Mouse (Mus musculus): ENCODE data around the gene Ncan. TPM values are rescaled to one million over a fixed set of nuclear protein-coding genes. Genes with fewer than 3 reads are reported as not detected.
"Not testable (repeated sequence)": the region's sequence is repeated elsewhere in the genome, so short reads cannot be mapped to it uniquely, and the experiment has no call there.

Gene Ncan
- total RNA-seq, 2 experiments from 2014 or later, result 511 to 532 TPM

DNA sequence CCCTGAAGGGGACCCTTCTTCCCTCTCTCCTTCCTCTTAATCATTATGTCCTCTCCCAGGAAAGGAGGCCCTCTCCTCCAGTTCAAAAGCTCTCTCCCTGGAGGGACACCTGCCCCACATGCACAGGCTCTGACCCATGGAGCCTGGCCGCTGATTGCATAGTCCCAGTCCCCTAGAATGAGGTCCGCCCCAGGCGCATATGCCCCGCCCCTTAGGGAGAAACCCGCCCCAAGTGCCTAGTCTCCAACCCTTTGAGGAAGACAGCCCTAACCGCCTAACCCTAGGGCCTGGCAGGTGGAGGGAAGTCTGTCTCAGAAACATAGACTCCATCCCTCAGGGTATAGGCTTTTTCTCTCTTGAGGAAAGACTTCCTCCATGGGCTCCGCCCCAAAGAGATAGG, 33.4 kb downstream of the Ncan start:
- intact Hi-C loops (cut with DNase I), result loop anchor here (10.0 kb wide), 1 partner anchor 138 kb away; no protein-coding TSS in a partner anchor

DNA sequence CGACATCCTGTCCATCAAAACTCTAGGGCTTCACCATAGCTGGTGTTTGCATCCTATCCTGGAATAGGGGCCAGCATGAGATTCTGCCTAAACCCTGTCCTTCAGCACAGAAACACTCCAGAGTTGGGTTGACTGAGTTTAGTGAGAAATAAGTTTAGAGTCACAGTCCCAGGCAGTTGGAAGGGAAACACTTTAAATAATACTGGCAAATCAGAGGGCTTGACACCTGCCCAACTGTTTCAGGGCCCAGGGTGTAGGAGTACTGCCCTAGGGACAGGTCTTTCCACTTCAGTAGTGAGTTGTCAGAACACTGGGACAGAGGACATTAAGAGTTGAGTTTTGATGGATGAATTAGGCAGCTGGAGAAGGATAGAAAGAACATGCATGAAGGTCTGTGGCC, 34.5 kb downstream of the Ncan start:
- DNase-seq, result no peak
- intact Hi-C loops (cut with DNase I), result loop anchor here (10.0 kb wide), 1 partner anchor 139 kb away; no protein-coding TSS in a partner anchor

More for the DNA sequence above, 33.4 kb downstream of the Ncan start:
- no peak for DNase-seq

DNA sequence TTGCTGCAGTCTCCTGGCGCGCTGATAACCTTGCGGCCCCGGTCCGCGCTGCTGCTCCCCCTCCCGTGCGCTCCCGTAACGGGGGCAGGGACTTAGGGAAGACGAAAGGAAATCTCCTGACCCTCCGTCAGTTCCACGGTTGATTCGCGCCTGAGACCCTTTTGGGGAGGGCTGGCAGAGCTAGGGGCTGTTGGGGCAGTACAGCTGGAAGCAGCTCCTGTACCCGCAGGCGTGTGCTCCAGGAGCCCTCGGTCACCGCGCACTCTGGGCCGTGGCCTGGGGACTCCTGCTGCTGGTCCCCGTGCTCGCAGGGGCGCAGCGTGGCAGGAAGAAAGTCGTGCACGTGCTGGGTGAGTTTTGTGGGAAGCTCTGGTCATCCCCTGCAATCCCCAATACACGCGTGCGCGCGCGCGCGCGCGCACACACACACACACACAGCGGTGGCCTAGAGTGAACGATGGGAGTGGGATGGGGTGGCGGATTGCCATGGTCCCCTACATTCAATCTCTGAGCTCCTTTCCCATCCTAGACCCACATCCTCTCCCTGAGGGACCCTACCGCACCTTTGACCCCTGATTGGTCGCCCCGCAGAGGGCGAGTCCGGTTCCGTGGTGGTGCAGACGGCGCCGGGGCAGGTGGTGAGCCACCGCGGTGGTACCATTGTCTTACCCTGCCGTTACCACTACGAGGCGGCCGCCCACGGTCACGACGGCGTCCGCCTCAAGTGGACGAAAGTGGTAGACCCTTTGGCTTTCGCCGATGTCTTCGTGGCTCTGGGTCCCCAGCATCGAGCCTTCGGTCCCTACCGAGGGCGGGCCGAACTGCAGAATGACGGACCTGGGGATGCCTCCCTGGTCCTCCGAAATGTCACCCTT, 36.2 kb downstream of the Ncan start:
- intact Hi-C loops (cut with DNase I), result loop anchor here (10.0 kb wide), 1 partner anchor 140 kb away; no protein-coding TSS in a partner anchor
- no peak for DNase-seq

DNA sequence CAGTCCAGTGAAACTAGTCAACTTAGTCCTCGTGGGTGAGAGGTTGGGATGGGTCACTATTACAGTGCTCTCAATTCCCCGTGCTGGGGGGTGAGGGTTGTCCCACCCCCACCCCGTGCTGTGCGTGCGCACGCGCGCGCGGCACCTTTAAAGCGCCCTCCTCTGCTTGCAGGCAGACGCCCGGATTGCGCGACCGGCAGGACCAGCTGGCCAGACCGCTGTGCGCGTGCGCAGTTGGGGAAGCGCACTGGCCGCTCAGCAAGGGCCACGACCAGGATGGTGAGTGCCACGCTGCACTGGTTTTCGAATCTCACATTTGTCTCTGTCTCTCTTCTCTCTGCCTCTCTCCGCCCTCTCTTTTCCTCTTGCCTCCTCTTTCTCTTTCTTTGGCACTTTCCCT, 37.4 kb downstream of the Ncan start, which contains the start of gene Hapln4:
Gene Hapln4, plus strand, starts transcription at position 173 of the 400 bp plus-strand sequence.
- peak; percentile 57 for DNase-seq
- intact Hi-C loops (cut with DNase I), result loop anchor here (10.0 kb wide), 1 partner anchor 142 kb away; no protein-coding TSS in a partner anchor

DNA sequence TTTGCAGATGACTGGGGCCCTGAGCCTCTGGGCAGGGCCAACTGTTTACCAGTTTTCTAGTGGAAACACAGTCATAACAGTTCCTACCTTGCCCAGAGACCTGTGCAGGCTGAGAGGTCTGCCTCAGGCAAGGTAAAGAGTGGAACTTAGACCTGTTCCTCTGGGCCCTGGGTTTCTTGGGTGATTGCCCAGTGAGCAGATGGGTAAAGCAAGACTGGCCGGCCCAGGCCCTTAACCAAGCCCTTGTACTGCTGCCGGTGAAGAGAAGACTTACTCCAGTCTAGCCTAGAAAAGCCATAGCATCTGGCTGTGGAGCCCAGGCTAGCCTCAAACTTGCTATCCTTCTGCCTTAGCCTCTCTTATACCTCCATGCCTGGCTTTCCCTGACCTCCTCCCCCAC, 38.7 kb downstream of the Ncan start:
- intact Hi-C loops (cut with DNase I), result loop anchor here (10.0 kb wide), 1 partner anchor 143 kb away; no protein-coding TSS in a partner anchor
- no peak for DNase-seq

DNA sequence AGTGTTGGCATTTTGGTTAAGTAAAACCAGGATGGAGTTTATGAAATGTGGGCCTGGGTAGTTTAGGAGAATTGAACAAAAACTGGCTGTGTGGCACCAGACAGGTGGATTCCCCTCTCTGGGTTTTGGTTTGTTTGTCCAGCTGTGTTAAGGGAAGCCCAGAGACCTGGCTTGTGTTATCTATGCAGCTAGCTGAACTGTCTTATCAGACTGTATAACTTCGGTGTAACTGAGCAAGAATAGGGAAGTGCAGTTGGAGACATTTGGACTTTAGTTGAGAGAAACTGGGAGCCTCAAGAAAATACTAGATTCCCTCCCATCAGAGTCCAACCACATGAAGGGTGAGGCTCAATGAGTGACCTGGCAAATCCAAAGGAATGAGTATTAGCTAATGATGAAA, 47.0 kb downstream of the Ncan start:
- intact Hi-C loops (cut with DNase I), result no loop called here
- no peak for DNase-seq

DNA sequence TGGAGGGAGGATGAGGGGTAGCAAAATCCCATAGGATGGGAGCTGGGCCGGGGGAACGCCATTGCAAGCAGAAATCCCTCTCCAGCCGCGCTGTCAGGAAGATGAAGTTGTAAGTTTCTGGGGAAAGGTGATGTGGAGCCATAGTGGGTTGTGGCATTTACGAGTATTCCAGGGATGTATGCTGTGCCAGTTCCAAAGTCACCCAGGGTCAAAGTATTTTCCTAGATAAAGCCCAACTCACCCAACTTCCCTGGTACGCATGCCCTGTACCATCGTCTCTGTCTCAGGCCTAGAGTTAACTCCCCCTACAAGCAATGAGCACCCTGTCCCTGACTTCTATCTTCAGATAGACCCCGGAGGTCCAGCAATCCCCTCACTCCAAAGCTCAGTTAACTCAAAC, 47.6 kb downstream of the Ncan start:
- no peak for DNase-seq
- intact Hi-C loops (cut with DNase I), result no loop called here

DNA sequence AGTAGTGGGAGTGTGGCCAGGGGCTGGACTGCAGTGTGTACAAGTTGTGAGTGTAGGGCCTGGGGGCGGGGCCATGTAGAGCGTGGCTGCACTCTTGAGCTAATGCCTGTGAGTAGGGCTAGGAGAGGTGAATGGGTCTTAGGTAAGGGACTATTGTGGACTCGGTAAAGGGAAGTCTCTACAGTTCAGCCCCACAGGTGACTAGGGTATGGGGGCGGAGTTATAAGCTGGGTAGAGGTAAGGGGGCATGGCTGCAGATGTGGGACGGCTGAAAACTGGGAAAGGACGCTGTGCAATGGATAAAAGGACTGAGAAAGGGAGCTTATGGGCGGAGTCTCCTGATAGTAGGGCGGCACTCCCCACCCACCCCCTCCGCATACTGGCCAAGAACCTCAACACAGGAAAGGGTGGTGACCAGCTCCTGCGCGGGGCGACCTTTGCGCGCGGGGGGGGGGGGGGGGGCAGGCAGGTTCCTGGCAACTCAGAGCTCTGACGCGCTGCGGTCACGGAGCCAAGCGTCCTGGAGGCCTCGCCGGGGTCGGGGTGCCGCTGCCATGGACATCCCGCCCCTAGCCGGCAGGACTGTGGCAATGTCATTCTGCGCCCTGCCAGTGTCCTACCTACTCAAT, 48.1 kb downstream of the Ncan start, which contains the start of gene Tm6sf2:
Gene Tm6sf2, plus strand, starts transcription at position 484 of the 629 bp plus-strand sequence.
- DNase-seq, result no peak
- intact Hi-C loops (cut with DNase I), result no loop called here

DNA sequence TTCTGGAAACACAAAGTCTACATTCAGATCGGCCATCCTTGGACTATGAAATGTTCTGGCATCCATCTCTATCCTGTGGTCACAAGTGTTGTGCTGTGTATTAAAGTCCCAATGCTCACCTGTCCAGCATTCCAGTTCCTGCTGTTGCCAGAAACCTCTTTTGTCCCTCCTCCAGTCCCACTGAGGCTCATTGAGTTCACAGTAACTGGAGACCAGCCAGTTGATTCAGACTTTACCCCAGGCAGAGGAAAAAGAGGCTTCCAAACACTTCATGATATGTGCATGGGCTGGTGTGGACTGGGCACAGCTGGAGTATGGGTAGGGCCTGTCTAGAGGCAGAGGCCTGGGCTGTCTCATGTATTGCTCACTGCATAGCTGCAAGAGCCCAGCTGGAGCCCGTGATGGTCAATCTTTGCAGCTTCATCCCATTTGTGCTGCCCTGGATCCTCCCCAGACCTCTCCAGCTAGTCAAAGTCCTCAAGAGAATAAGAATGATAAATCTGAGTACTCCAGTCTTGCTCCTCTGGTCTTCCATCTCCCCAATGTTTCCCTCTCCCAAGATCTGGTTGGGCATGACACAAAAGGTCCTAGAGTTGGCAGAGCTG, 48.7 kb downstream of the Ncan start:
- DNase-seq, result no peak
- intact Hi-C loops (cut with DNase I), result no loop called here

DNA sequence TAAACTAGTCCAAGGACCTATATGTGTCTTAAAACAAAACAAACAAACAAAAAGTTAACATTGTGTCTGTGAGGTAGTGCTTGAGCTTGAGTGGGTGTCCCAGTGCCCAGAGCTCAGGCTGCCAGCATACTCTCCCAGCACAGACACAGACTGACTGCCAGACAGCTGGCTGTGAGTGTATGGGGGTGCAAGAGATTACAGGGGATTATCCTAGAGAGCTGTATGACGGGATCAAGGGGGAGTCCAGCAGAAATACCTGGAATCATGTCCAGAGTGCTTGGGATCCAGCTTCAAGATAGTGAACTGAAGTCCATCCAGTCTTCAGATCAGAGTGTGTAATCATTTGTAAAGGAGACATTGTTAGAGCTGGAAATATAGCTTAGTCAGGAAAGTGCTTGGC, 63.0 kb downstream of the Ncan start:
- intact Hi-C loops (cut with DNase I), result no loop called here
- DNase-seq, result no peak

DNA sequence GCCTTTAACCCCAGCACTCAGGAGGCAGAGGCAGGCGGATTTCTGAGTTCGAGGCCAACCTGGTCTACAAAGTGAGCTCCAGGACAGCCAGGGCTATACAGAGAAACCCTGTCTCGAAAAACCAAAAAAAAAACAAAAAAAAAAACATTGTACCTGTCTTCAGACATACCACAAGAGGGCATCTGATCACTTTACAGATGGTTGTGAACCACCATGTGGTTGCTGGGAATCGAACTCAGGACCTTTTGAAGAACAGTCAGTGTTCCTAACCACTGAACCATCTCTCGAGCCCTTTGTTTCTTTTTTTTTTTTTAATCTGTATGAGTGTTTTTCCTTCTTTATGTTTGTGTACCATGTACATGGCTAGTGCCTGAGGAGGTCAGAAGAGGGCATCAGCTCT, 70.2 kb downstream of the Ncan start:
- intact Hi-C loops (cut with DNase I); DNase-seq: not testable (repeated sequence)

DNA sequence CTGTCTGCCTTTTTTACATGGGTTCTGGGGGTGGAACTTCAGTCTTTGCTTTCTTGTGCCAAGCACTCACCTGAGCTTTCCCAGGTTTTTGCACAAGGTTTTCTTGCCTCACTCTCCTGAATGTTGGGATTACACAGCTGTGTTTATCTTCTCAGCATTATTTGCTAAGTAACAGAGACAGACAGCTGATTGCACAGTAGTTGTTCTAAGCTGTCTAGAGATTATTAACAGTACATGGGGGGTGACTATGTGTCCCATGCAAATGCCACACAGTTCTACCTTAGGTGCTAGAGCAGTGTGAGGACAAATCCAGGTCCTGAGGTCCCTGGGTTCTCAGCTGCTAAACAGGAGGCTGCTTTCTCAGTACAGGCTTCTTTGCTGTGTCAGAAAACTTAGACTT, 71.0 kb downstream of the Ncan start:
- DNase-seq, result no peak
- intact Hi-C loops (cut with DNase I), result no loop called here

DNA sequence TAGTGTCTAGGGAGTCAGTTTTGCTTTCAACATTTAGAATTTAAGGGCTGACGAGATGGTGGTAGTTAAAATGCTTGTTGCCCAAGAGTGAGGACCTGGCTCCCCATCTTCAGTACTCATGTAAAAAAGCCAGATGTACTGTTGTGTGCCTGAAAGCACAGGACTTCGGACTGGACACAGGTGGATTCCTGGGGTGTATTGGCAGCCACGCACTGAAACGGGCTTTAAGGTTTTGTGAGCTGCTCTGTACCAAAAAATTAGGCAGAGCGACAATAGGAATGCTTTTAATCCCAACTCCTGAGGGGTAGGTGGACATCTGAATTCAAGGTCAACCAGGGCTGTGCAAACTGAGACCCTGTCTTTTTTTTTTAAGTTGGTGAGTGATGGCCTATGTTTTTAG, 76.7 kb downstream of the Ncan start:
- intact Hi-C loops (cut with DNase I), result no loop called here

More for the DNA sequence above, 76.7 kb downstream of the Ncan start:
- DNase-seq, result no peak

Small RNA genes within 50 kb of the gene (microRNA-seq; reads per million reads assigned to microRNA genes)
- gene Mir7066, result 13.9 reads per million, percentile 31 among the genes with 10 or more reads in this experiment

Other genes with a start within 250 kb of the Ncan start
- 1 to 10 TPM; 4.5 to 4.7 TPM for gene Cilp2, start 233.2 kb downstream of the Ncan start, total RNA-seq (2021)
- not detected for gene Tssk6, start 218.7 kb downstream of the Ncan start, total RNA-seq (2021)
- 10 to 100 TPM; 79.0 to 86.6 TPM for gene Ndufa13, start 218.3 kb downstream of the Ncan start, total RNA-seq (2021)
- gene Yjefn3, start 218.2 kb downstream of the Ncan start, total RNA-seq (2021), result 10 to 100 TPM in 1 of 2 experiments, 1 to 10 TPM in 1; 9.5 to 10.4 TPM
- gene Gatad2a, start 124.5 kb downstream of the Ncan start, total RNA-seq (2021), result 10 to 100 TPM; 41.9 to 44.8 TPM
- 10 to 100 TPM; 87.6 to 88.9 TPM for gene Mau2, start 78.1 kb downstream of the Ncan start, total RNA-seq (2021)
- gene Sugp1, start 78.1 kb downstream of the Ncan start, total RNA-seq (2021), result 10 to 100 TPM; 48.5 to 52.6 TPM
- 1 to 10 TPM; 1.0 to 1.6 TPM for gene Tm6sf2, start 47.9 kb downstream of the Ncan start, total RNA-seq (2021)
- 1 to 10 TPM; 1.4 to 1.5 TPM for gene Hapln4, start 37.4 kb downstream of the Ncan start, total RNA-seq (2021)
- gene Nr2c2ap, start 10.5 kb upstream of the Ncan start, total RNA-seq (2021), result 10 to 100 TPM; 33.0 to 34.5 TPM
- 10 to 100 TPM; 11.7 to 14.6 TPM for gene Rfxank, start 18.3 kb upstream of the Ncan start, total RNA-seq (2021)
- 10 to 100 TPM; 42.2 to 44.7 TPM for gene Borcs8, start 18.6 kb upstream of the Ncan start, total RNA-seq (2021)
- gene Mef2b, start 18.8 kb upstream of the Ncan start, total RNA-seq (2021), result under 1 TPM; 0.72 to 0.94 TPM
- 10 to 100 TPM; 48.3 to 56.0 TPM for gene Tmem161a, start 51.5 kb upstream of the Ncan start, total RNA-seq (2021)
- gene Slc25a42, start 91.4 kb upstream of the Ncan start, total RNA-seq (2021), result 10 to 100 TPM; 20.7 to 24.9 TPM
- gene Sugp2, start 113.4 kb upstream of the Ncan start, total RNA-seq (2021), result 100 to 1,000 TPM; 160 to 169 TPM
- 100 to 1,000 TPM; 111 to 122 TPM for gene Armc6, start 113.6 kb upstream of the Ncan start, total RNA-seq (2021)
- gene Homer3, start 162.0 kb upstream of the Ncan start, total RNA-seq (2021), result 10 to 100 TPM; 20.0 to 22.3 TPM
- 10 to 100 TPM; 65.7 to 69.9 TPM for gene Ddx49, start 181.6 kb upstream of the Ncan start, total RNA-seq (2021)
- 100 to 1,000 TPM; 110 to 113 TPM for gene Cope, start 181.6 kb upstream of the Ncan start, total RNA-seq (2021)
- gene Cers1, start 194.9 kb upstream of the Ncan start, total RNA-seq (2021), result 10 to 100 TPM; 61.6 to 67.6 TPM
- 1 to 10 TPM; 6.8 to 7.9 TPM for gene Gdf1, start 208.9 kb upstream of the Ncan start, total RNA-seq (2021)
- gene Upf1, start 232.4 kb upstream of the Ncan start, total RNA-seq (2021), result 10 to 100 TPM; 54.9 to 55.3 TPM